Mouse (Mus musculus) CD4-positive, CD25-positive, alpha-beta regulatory T cell, adult 2 months (primary cell): ENCODE data around the gene Stxbp5.
"Not testable (repeated sequence)": the region's sequence is repeated elsewhere in the genome, so short reads cannot be mapped to it uniquely, and the experiment has no call there.

Experiments used
- DNase-seq: peaks from one replicate; pipeline ENCODE4 v3.0.0-alpha.2; 2012; ENCODE audit warnings: low read depth, low spot score

Gene Stxbp5

GRCm38 (mm10) chr10:9901071-9901696, at the start of gene Stxbp5:
Stxbp5 (minus strand) TSS chr10:9901079.
- DNase-seq: peak; percentile 88

GRCm38 (mm10) chr10:9912395-9912794, 11.5 kb upstream of the Stxbp5 start:
- no peak for DNase-seq

- DNase-seq: no peak
Observed at GRCm38 (mm10) chr10:9907919-9908502, 7.1 kb upstream of the Stxbp5 start.

- DNase-seq: no peak
Observed at GRCm38 (mm10) chr10:9907519-9907918, 6.6 kb upstream of the Stxbp5 start.

GRCm38 (mm10) chr10:9906185-9906584, 5.3 kb upstream of the Stxbp5 start:
- no peak for DNase-seq

- peak; percentile 93 for DNase-seq
Observed at GRCm38 (mm10) chr10:9901697-9902239, 889 bp upstream of the Stxbp5 start.

GRCm38 (mm10) chr10:9900315-9901070, 386 bp downstream of the Stxbp5 start:
- no peak for DNase-seq

- peak; percentile 49 for DNase-seq
Observed at GRCm38 (mm10) chr10:9899816-9900215, 1.1 kb downstream of the Stxbp5 start.

- peak; percentile 13 for DNase-seq
Observed at GRCm38 (mm10) chr10:9899086-9899485, 1.8 kb downstream of the Stxbp5 start.

GRCm38 (mm10) chr10:9897852-9898251, 3.0 kb downstream of the Stxbp5 start:
- DNase-seq: no peak

GRCm38 (mm10) chr10:9893562-9893961, 7.3 kb downstream of the Stxbp5 start:
- no peak for DNase-seq

- DNase-seq: no peak
Observed at GRCm38 (mm10) chr10:9889651-9890050, 11.2 kb downstream of the Stxbp5 start.

GRCm38 (mm10) chr10:9888655-9889054, 12.2 kb downstream of the Stxbp5 start:
- no peak for DNase-seq

- DNase-seq: not testable (repeated sequence)
Observed at GRCm38 (mm10) chr10:9881781-9882320, 19.0 kb downstream of the Stxbp5 start.

GRCm38 (mm10) chr10:9880070-9880728, 20.7 kb downstream of the Stxbp5 start:
- DNase-seq: no peak

- DNase-seq: no peak
Observed at GRCm38 (mm10) chr10:9878821-9879489, 21.9 kb downstream of the Stxbp5 start.

- no peak for DNase-seq
Observed at GRCm38 (mm10) chr10:9875905-9876304, 25.0 kb downstream of the Stxbp5 start.

- peak; percentile 8 for DNase-seq
Observed at GRCm38 (mm10) chr10:9872143-9872542, 28.7 kb downstream of the Stxbp5 start.

GRCm38 (mm10) chr10:9866793-9867579, 33.9 kb downstream of the Stxbp5 start:
- no peak for DNase-seq

- no peak for DNase-seq
Observed at GRCm38 (mm10) chr10:9860022-9860421, 40.9 kb downstream of the Stxbp5 start.
